Mouse (Mus musculus) layer of hippocampus, adult 11-12 months (tissue): ENCODE measurements around the gene Gna14.

Experiments
- DNase-seq: peaks from one replicate; pipeline ENCODE4 v3.0.0; 2022; ENCODE audit warnings: low spot score

Gna14 gene

DNA sequence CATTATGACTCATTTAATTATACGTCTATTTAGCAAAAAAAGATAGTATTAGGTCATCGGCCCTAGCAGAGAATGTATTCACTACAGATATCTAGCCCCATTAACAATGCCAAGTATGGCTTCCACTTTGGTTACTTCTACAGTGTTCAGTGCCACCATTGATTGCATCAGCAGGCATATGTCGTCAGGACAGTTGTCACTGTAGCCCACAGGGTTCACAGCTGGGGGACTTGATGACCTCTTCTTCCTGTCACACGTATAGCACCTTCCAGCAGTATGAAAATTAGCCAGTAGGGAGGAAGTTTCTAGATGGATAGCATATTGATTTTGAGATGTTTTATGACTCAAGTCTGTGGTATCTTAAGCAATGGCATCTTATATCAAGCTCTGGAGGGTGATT is 78.6 kb downstream of the Gna14 start:
- DNase-seq = no peak

DNA sequence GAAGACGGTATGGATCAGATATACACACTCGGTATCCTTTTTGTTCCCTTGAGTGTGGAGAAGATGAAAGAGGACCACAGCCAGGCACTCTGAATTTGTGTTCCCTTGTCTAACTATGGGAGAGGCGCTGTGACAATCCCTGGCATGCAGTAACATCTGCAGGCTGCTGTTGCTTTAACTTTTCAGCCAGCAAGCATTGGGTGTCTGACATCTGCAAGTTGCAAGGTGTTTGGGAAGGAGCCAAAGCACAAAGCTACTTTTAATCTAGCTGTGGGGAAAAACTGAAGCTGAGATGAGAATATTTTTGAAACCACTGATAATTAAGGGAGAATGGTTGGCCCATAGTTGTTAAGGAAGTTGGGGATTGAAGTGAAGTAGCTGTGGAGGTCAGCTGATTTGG is 83.0 kb downstream of the Gna14 start:
- no peak for DNase-seq

- no peak for DNase-seq
Observed at GRCm38 (mm10) chr19:16520608-16521007, 85.0 kb downstream of the Gna14 start.

- no peak for DNase-seq
Observed at GRCm38 (mm10) chr19:16526302-16526880, 90.8 kb downstream of the Gna14 start.

DNA sequence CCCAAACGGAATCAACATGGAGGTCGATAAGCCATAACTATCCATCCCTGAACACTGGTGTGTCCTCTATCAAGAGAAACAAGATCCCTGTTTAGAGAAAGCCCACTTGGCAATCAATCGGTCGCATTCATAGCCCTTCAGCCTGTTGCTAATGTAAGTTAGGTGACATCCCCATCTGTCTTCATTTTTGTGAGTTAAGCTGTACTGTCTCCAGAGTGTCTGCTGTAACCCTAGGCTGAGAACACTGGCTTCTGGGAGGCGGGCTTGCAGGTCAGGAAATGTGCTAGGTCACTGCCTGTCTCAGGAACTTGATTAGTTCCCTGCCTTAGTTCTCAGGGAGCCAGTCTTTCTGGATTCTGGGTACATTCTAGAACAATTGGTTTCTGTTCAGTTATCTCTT is 91.5 kb downstream of the Gna14 start:
- no peak for DNase-seq

- no peak for DNase-seq
Observed at GRCm38 (mm10) chr19:16528225-16528828, 92.8 kb downstream of the Gna14 start.

- DNase-seq = peak; percentile 6
Observed at GRCm38 (mm10) chr19:16529293-16529920, 93.8 kb downstream of the Gna14 start.

DNA sequence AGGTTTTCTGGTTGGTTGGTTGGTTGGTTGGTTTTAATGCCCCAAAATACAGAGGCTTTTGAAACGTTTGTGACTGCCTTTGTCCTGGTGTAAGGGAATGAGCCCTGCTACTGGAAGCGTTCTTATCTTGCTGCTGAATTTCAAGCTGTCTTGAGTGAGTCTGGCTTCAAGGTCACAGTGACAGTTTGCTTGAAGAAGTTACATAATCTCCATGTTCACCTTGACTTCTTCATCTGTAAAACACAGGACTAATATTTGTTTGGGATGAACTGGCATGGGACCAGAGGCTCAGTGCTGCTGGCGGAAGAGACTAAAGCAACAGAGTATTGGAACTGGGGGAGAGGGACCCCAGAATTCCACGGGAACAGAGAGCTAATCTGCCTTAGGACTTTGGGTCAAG is 94.4 kb downstream of the Gna14 start:
- DNase-seq = no peak

DNA sequence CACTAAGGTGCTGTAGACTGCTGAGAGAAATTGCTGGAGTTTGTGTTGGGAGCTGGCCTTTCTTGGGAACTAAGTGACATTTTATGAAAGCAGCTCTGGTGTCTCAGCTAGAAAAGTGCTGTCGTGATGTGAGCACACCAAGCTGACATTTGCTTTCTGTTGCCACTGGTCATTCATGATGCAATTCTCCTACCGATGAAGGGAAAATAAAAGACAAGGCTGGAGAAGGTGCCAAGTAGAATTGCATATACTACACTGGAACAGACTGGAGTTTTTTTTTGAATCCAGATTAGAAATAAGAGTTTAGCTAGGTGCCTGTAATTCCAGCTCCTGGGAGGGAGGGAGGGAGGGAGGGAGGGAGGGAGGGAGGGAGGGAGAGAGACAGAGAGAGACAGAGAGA is 98.7 kb downstream of the Gna14 start:
- DNase-seq = no peak

GRCm38 (mm10) chr19:16538416-16538815 is 102.9 kb downstream of the Gna14 start:
- DNase-seq = no peak

DNA sequence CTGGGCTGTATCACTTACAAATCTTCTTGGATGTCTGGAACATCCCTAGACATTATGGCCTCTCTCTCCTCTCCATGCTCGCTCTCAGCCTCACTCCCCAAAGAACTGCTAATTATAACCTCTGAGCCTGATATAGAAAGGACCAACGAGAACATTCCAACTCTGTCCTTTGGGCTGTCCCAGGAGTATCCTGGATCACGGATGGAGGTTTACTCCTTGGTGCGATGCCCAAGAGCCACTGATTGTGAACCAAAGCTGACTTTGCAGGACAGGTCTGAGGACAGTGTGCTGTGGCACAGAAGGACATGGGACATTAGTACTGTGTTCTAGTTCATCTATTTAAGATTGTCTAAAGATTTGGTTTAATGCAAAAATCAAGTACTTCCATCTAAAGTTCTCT is 108.1 kb downstream of the Gna14 start:
- DNase-seq = no peak

DNA sequence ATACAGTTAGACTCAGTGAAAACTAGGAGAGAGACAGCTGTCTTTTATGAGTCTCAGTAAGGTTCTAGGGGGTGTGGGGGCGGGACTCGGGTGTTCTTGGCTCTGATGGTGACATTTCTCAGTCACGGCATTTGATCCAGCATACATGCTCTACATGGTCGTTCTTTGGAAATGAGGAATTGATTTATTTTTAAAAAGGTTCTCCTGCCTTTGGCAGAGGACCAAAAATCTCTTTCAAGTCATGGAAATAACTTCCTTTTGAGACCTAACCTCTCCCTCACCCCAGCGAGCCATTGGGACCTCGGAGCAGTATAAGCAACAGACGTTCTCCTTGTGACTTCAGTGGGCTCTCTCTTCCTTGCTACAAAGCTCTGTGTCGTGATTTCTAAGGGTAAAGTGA is 121.4 kb downstream of the Gna14 start:
- DNase-seq = no peak

DNA sequence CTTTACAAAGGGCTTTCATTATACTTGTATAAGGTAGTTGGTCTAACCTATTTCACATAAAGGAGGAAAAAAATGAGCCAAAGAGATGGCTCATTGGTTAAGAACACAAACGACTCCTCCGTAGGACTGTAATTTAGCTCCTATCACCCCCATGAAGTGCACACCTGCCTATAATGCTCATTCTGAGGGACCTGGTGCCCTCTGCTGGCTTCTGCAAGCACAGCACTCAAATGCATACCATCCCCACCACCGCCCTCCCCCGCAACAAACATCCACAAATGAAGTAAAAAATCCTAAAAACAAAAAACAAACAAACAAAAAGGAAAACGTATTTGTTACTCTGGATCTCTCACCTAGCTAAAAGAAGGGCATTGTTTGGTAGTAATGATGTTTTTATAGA is 122.4 kb downstream of the Gna14 start:
- DNase-seq = no peak

DNA sequence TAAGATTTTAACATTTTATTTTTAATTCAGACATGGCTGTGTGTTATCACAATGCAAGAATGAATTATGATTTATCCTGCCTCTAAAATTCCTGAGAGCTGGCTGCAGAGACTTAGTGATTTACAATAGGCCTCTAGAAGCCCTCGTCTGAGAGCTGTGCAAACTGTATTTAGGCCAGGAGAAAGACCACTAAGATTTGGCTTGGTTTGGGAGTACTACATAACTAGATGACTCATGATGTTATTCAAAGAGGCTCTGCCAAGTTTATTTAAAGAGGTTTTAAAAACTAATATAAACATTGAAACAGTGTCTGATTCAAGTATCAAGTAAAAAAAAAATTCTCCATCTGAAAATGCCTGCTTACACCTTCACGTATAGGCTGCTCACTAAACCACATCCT is 123.0 kb downstream of the Gna14 start:
- no peak for DNase-seq

DNA sequence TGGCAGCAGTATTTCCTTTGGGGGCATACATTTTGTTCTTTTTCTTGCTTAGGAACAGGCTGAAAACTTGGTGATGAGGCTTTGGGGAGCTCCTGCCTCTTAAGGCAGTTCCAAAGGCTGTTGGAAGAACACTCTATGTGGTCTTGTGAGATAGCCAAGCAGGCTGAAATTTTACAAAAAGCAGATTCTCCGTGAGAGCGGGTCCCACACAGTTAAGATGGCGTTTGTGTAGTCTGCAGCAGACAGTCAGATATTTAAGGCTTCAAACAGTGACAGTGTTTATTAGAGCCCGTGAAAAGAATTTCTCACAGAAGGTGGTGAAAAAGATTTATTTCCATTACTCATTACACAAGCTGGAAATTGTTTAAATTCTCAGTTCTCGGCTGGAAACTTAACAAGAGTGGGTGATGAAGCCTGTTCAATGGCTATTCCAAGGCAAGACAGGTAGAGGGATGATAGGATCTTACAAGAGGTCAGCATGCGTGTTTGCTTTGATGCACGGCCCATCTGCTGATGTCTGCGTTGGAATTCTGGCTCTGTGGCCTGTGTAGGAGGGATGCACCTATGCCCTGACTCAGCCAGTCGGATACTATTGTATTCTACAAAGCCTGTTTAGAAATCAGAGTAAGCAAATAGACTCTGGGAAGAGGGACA is 123.8 kb downstream of the Gna14 start:
- no peak for DNase-seq

DNA sequence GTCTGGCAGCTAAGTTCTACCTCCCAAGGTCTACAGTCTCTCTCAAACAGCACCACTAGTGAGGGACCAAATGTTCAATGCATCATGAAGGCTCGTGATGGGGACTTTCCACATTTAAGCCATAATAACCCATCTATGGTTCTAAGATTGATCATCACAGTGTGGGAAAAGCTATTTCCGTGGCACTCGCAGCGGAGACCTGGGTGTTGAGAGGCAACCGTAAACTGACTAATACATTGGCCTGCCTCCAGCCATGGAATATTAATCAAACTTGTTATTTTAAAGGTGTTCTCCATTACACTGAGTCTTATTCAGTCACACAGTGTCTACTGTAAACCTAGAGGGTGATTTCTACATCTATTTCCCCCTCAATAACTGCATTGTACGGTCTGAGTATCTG is 127.1 kb downstream of the Gna14 start:
- no peak for DNase-seq

DNA sequence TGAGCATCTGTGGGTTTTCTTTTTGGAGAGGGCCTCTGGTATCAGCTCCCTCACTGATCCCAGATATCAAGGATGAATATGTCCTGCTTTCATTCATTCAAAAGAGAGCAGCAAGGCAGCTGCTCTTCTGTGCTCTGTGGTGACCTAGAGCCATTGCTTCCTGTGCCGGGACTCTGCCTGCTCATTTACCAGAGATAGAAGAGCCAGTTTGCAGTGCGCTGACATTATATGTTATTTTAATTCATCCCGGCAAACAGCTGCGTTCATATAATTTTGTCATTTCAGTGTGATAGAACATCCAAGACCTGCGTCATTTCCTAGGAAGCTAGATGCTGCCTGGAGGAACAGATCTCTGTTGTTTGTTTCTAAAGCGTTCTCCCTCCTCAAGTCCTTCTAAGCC is 141.2 kb downstream of the Gna14 start:
- DNase-seq = no peak

DNA sequence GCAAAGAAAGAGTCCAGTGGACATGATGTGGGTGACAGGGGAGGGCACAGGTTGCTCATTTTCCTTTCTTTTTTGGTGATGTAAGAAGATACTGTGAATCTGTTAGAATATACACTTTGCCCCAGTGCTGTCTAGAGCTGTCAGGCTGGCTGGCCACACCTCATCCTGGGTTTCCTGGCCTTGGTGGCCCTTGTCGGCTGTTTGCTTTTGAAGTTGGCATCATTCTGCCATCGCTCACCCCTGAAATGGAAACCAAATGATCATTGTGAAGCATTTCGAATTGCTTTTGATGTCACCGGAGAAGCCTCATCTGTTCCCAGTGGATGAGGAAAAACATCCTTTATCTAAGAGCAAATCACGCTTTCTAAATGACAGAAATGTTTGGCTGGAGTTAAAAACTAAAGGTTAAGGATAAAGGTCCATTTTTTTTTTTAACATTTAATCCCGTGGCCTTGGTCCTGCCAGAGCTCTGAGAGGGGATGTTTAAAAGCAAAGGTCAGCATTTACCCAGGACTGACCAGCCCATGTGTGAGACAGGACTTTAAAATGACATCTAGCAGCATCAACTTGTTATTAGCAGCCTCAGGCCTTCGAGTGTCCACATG is 144.2 kb downstream of the Gna14 start:
- DNase-seq = no peak

DNA sequence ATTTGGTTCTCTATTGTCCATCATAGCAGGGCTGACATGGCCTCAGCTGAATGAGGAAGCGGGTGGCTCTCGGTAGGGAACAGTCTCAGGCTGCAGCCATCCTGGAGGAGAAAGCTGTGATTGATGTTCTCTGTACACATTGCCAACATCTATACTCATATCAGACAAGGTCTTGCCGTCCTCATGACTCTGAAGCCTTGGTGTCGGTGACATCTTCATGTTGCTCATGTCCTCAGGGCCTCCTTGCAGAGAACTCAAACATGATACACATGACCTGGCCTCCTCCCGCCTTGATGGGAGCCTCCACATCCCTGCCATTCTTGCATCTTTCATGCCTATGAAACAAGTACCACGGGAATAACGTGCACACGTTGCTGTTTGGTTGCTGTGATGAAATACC is 144.9 kb downstream of the Gna14 start:
- DNase-seq = no peak

DNA sequence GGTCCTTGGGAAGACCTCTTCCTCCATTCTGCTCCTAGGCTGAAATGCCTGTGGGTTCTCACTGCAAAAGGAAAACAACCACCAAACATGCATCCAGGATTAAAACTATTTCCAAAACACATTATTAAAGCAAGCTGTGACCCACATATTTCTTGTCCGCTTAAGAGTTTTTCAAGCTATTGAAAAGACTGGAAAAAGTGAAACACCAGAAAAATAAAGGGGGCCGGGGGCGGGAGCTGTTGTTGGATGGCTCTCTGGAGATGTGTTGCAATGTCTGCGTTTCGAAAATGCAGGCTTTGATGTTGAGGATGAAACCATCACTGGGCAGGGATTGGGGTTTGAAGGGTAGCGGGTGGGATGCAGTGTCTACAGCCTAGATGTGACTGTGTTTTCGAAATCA is 149.0 kb downstream of the Gna14 start:
- no peak for DNase-seq

DNA sequence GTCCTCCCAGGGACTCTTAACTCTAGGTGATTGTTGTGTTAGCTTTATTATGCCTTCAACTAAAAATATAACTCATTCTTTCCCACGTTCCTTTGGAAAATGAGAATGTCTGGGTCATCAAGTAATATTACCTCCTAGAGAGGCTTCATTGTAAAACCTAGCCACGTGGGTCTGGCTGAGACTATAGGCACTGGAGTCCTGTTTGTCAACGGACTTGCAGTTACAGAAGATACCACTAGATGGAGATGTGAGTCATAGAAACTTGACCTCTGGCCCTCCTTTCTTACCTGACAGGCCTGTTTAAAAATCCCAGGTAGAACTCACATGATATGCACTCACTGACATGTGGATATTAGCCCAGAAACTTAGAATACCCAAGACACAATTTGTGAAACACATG is 149.8 kb downstream of the Gna14 start:
- no peak for DNase-seq

GRCm38 (mm10) chr19:16593256-16593974 is 157.9 kb downstream of the Gna14 start:
- peak; percentile 58 for DNase-seq

DNA sequence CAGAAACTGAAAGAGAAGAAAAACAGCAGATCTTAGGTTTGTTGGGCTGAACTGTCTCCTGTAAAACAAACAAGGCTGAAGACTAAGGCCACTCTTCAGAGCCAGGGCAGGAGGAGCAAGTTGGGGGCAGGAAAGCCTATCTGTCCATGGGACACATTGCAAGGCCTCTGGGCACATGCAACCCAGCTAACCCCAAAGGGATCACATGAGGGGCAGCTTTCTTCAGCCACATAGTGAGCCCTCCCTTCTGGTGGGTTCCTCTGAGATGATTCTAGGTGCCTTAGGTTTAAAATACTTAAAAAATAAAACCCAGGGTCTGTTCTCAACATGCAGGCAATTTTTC is 158.4 kb downstream of the Gna14 start:
- no peak for DNase-seq
